Mouse (Mus musculus) liver, adult 10 weeks (tissue): Measurements from ENCODE around the gene Tapt1. TPM values are rescaled to one million over a fixed set of nuclear protein-coding genes. Genes with fewer than 3 reads are reported as not detected.

Source experiments
- polyA plus RNA-seq: library from polyadenylated mRNA; stranded (reverse); fragments of 350-450 nt; fragmentation: Illumina TruSeq; extraction: RNeasy Lipid Tissue Mini Kit (QIAGEN cat#74804); gene quantifications from one replicate; pipeline ENCODE4 v1.2.3, GENCODE M21; 2014; ENCODE audit warnings: low read depth, low replicate concordance

Tapt1 gene
- 87.2 TPM for polyA plus RNA-seq

DNA sequence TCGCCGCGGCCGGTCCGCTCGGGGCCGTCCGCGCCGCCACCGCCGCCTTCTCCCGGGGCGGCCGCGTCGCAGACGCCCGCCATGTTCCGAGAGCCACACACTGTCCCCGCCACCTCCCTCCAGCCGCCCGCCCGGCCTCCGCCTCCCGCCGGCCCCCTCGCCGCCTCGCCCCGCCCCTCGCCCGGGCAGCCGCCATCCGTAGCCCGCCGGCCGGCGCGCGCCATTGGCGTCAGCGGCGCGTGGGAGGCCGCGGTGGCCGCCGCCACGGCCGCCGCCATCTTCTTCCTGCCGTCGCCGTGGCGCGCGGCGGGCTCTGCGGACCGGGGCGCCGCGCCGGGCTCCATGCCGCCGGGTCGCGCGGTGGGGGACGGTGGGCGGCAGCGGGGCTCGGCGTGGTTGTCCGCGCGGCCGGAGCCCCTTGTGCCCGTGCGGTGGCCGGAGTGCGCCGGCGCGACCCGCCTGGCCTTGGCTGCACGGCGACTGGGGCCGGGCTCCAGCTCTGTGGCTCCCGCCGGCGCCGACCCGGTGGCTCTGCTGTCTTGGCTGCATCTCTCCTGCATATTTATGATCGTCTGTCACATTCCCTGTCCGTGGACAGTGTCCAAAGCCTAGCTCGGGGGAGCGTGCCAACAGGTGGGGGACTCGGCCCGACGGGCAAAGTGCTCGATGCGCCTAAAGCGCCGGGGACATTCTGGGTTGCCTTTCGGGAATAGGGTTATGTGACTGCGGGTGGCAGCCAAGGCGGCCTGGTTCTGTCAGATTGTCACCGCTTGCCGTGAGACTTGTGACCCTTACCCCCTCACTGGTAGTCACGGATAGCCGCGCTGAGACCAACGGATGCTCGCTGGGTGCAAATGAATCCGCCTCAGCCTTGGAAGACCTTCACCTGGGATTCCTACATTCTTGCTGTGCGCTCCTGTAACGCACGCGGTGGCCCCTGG, at the start of gene Tapt1:
Gene Tapt1 (minus strand): TSS at position 106 of the 941 bp plus-strand sequence.

Other genes with a start within 250 kb of the Tapt1 start
- not detected for gene Fgfbp1, start 244.8 kb downstream of the Tapt1 start, polyA plus RNA-seq
- 11.3 TPM for gene Prom1, start 124.6 kb downstream of the Tapt1 start, polyA plus RNA-seq